Mouse (Mus musculus) MEL (cell line): Measurements from ENCODE around the gene Rybp. TPM values are rescaled to one million over a fixed set of nuclear protein-coding genes. Genes with fewer than 3 reads are reported as not detected.

ENCODE experiments used
- DNase-seq: peaks from one replicate; pipeline ENCODE4 v3.0.0; 2011; ENCODE audit warnings: low read depth, low spot score
- H3K27ac ChIP-seq: 2 replicates; pipeline ENCODE4 v1.5.1; 2012; ENCODE audit warnings: low read depth, mild to moderate bottlenecking, control low read depth, low read length, moderate library complexity; ENCODE audit not compliant: control insufficient read depth
- H3K27me3 ChIP-seq, 2 experiments: fragments of 150-350 bp in 1 of 2; sonication (generic) in 1 of 2; 2 replicates each; pipeline ENCODE4 v1.6.1; 2012; ENCODE audit warnings: low read length in 2 of 2, mild to moderate bottlenecking in 2 of 2, improper control_type of control experiment in 1 of 2, moderate library complexity in 1 of 2; ENCODE audit not compliant: insufficient read depth in 2 of 2, control insufficient read depth in 1 of 2
- H3K36me3 ChIP-seq, 2 experiments: 2 replicates each; pipeline ENCODE4 v1.6.1; 2012 to 2014; ENCODE audit warnings: low read length in 2 of 2, improper control_type of control experiment in 1 of 2, inconsistent platforms in 1 of 2, mild to moderate bottlenecking in 1 of 2; ENCODE audit not compliant: insufficient read depth in 2 of 2, control insufficient read depth in 1 of 2
- H3K4me1 ChIP-seq, 2 experiments: fragments of 150-350 bp in 1 of 2; sonication (generic) in 1 of 2; 2 replicates each; pipeline ENCODE4 v1.6.1; 2012; ENCODE audit warnings: low read length in 2 of 2, improper control_type of control experiment in 1 of 2, mild to moderate bottlenecking in 1 of 2; ENCODE audit not compliant: insufficient read depth in 2 of 2, control insufficient read depth in 1 of 2
- H3K4me3 ChIP-seq, 2 experiments: fragments of 150-350 bp in 1 of 2; sonication (generic) in 1 of 2; 2 replicates each; pipeline ENCODE4 v1.5.1; 2012; ENCODE audit warnings: low read depth in 2 of 2, low read length in 2 of 2, mild to moderate bottlenecking in 2 of 2, moderate library complexity in 2 of 2, control low read depth in 1 of 2, improper control_type of control experiment in 1 of 2; ENCODE audit not compliant: control insufficient read depth in 1 of 2, insufficient read depth in 1 of 2
- H3K79me2 ChIP-seq: 2 replicates; pipeline ENCODE4 v1.6.1; 2012; ENCODE audit warnings: mild to moderate bottlenecking, low read length, moderate library complexity; ENCODE audit not compliant: control insufficient read depth, poor library complexity, insufficient read depth
- H3K9ac ChIP-seq: 2 replicates; pipeline ENCODE4 v1.6.1; 2012; ENCODE audit warnings: low read depth, mild to moderate bottlenecking, control low read depth, low read length, moderate library complexity; ENCODE audit not compliant: control insufficient read depth, poor library complexity, severe bottlenecking
- H3K9me3 ChIP-seq: fragments of 150-350 bp; sonication (generic); replicated peaks from 2 replicates; pipeline ENCODE4 v1.6.1; 2012; ENCODE audit warnings: mild to moderate bottlenecking, low read length, improper control_type of control experiment, moderate library complexity; ENCODE audit not compliant: insufficient read depth
- BHLHE40 ChIP-seq: IDR thresholded peaks from 2 replicates; pipeline ENCODE4 v1.6.1; 2012; ENCODE audit warnings: low read depth, mild to moderate bottlenecking, inconsistent platforms, low read length, improper control_type of control experiment, borderline replicate concordance
- CHD1 ChIP-seq: IDR thresholded peaks from 2 replicates; pipeline ENCODE4 v1.6.1; 2012; ENCODE audit warnings: low read depth, mild to moderate bottlenecking, inconsistent platforms, low read length, improper control_type of control experiment
- CTCF ChIP-seq, 3 experiments: IDR thresholded peaks in 2 of 3; conservative IDR thresholded peaks in 1 of 3; 2 replicates each; pipeline ENCODE4 v1.5.1; 2011 to 2012; ENCODE audit warnings: low read length in 3 of 3, low read depth in 2 of 3, mild to moderate bottlenecking in 2 of 3, improper control_type of control experiment in 1 of 3, inconsistent platforms in 1 of 3, mixed read lengths in 1 of 3, moderate library complexity in 1 of 3; ENCODE audit not compliant: control insufficient read depth in 1 of 3, insufficient read depth in 1 of 3, poor library complexity in 1 of 3, severe bottlenecking in 1 of 3
- E2F4 ChIP-seq: IDR thresholded peaks from 2 replicates; pipeline ENCODE4 v1.6.1; 2011; ENCODE audit warnings: low read depth, low read length, improper control_type of control experiment, borderline replicate concordance
- ELF1 ChIP-seq: IDR thresholded peaks from 2 replicates; pipeline ENCODE4 v1.6.1; 2014; ENCODE audit warnings: low read depth, mild to moderate bottlenecking, inconsistent platforms, low read length, improper control_type of control experiment, moderate library complexity
- GABPA ChIP-seq: IDR thresholded peaks from 2 replicates; pipeline ENCODE4 v1.6.1; 2012; ENCODE audit warnings: low read depth, mild to moderate bottlenecking, inconsistent platforms, low read length, improper control_type of control experiment, moderate library complexity
- GATA1 ChIP-seq: IDR thresholded peaks from 2 replicates; pipeline ENCODE4 v1.6.1; 2011; ENCODE audit warnings: low read depth, low read length, improper control_type of control experiment
- JUND ChIP-seq: IDR thresholded peaks from 2 replicates; pipeline ENCODE4 v1.6.1; 2011; ENCODE audit warnings: low read depth, mild to moderate bottlenecking, improper control_type of control experiment, low read length
- KAT2A ChIP-seq: conservative IDR thresholded peaks from 2 replicates; pipeline ENCODE4 v1.6.1; 2012; ENCODE audit warnings: low read depth, low read length, improper control_type of control experiment, inconsistent platforms
- MAX ChIP-seq: IDR thresholded peaks from 2 replicates; pipeline ENCODE4 v1.6.1; 2011; ENCODE audit warnings: low read length, improper control_type of control experiment
- MAZ ChIP-seq: IDR thresholded peaks from 2 replicates; pipeline ENCODE4 v1.6.1; 2012; ENCODE audit warnings: low read depth, mild to moderate bottlenecking, inconsistent platforms, low read length, improper control_type of control experiment
- MEF2A ChIP-seq: IDR thresholded peaks from 2 replicates; pipeline ENCODE4 v1.6.1; 2014; ENCODE audit warnings: low read depth, mild to moderate bottlenecking, inconsistent platforms, low read length, improper control_type of control experiment; ENCODE audit not compliant: poor library complexity, insufficient replicate concordance, severe bottlenecking; ENCODE audit errors: extremely low read depth
- MXI1 ChIP-seq: IDR thresholded peaks from 2 replicates; pipeline ENCODE4 v1.6.1; 2011; ENCODE audit warnings: mild to moderate bottlenecking, low read depth, low read length, improper control_type of control experiment
- NELFE ChIP-seq: IDR thresholded peaks from 2 replicates; pipeline ENCODE4 v1.6.1; 2011; ENCODE audit warnings: low read depth, low read length, improper control_type of control experiment
- NRF1 ChIP-seq: IDR thresholded peaks from 2 replicates; pipeline ENCODE4 v1.6.1; 2014; ENCODE audit warnings: low read depth, mild to moderate bottlenecking, inconsistent platforms, low read length, improper control_type of control experiment, moderate library complexity; ENCODE audit not compliant: poor library complexity, insufficient read depth, severe bottlenecking
- POLR2A ChIP-seq, 2 experiments: IDR thresholded peaks; 2 replicates each; pipeline ENCODE4 v1.6.1; 2011 to 2012; ENCODE audit warnings: low read length in 2 of 2, mild to moderate bottlenecking in 2 of 2, control low read depth in 1 of 2, improper control_type of control experiment in 1 of 2, low read depth in 1 of 2, moderate library complexity in 1 of 2; ENCODE audit not compliant: control insufficient read depth in 1 of 2, insufficient read depth in 1 of 2, poor library complexity in 1 of 2
- POLR2AphosphoS5 ChIP-seq: IDR thresholded peaks from 2 replicates; pipeline ENCODE4 v1.6.1; 2012; ENCODE audit warnings: low read depth, borderline replicate concordance, mild to moderate bottlenecking, inconsistent platforms, low read length, moderate library complexity, mixed read lengths
- RCOR1 ChIP-seq: IDR thresholded peaks from 2 replicates; pipeline ENCODE4 v1.6.1; 2012; ENCODE audit warnings: low read depth, mild to moderate bottlenecking, inconsistent platforms, low read length, improper control_type of control experiment
- SIN3A ChIP-seq: IDR thresholded peaks from 2 replicates; pipeline ENCODE4 v1.6.1; 2012; ENCODE audit warnings: low read length, improper control_type of control experiment, inconsistent platforms
- SMC3 ChIP-seq: IDR thresholded peaks from 2 replicates; pipeline ENCODE4 v1.6.1; 2011; ENCODE audit warnings: low read depth, low read length, improper control_type of control experiment
- TBP ChIP-seq: IDR thresholded peaks from 2 replicates; pipeline ENCODE4 v1.8.0; 2011; ENCODE audit warnings: low read depth, low read length, improper control_type of control experiment
- TCF12 ChIP-seq: IDR thresholded peaks from 2 replicates; pipeline ENCODE4 v1.6.1; 2014; ENCODE audit warnings: low read depth, mild to moderate bottlenecking, inconsistent platforms, low read length, improper control_type of control experiment, moderate library complexity
- UBTF ChIP-seq: IDR thresholded peaks from 2 replicates; pipeline ENCODE4 v1.6.1; 2012; ENCODE audit warnings: low read depth, mild to moderate bottlenecking, inconsistent platforms, low read length, improper control_type of control experiment, moderate library complexity, borderline replicate concordance; ENCODE audit not compliant: insufficient read depth
- USF2 ChIP-seq, 2 experiments: IDR thresholded peaks; 2 replicates each; pipeline ENCODE4 v1.6.1; 2011 to 2012; ENCODE audit warnings: improper control_type of control experiment in 2 of 2, low read length in 2 of 2, borderline replicate concordance in 1 of 2, inconsistent platforms in 1 of 2, low read depth in 1 of 2, mild to moderate bottlenecking in 1 of 2; ENCODE audit not compliant: insufficient read depth in 1 of 2
- ZC3H11A ChIP-seq: IDR thresholded peaks from 2 replicates; pipeline ENCODE4 v1.6.1; 2012; ENCODE audit warnings: low read depth, mild to moderate bottlenecking, inconsistent platforms, low read length, improper control_type of control experiment
- ZMIZ1 ChIP-seq: IDR thresholded peaks from 2 replicates; pipeline ENCODE4 v1.6.1; 2012; ENCODE audit warnings: low read depth, mild to moderate bottlenecking, inconsistent platforms, low read length, improper control_type of control experiment, moderate library complexity
- ZNF384 ChIP-seq: IDR thresholded peaks from 2 replicates; pipeline ENCODE4 v1.6.1; 2012; ENCODE audit warnings: low read depth, mild to moderate bottlenecking, inconsistent platforms, low read length, improper control_type of control experiment
- polyA plus RNA-seq, 2 experiments: library from polyadenylated mRNA; stranded (reverse) in 1 of 2; unstranded in 1 of 2; fragments of >175 nt in 1 of 2; fragments of >200 nt in 1 of 2; gene quantifications; 2 replicates each; pipeline versions ENCODE4 v1.2.1 to v1.2.4; 2012; ENCODE audit warnings: low replicate concordance in 2 of 2, low read depth in 1 of 2; ENCODE audit not compliant: insufficient read length in 2 of 2, insufficient read depth in 1 of 2, missing spikeins in 1 of 2
- total RNA-seq: library from RNA; depleted of rRNA; stranded (reverse); fragments of 300-350 nt; gene quantifications from 2 replicates; pipeline ENCODE4 v1.2.3, GENCODE M21; 2012

Gene Rybp
- total and polyA plus RNA-seq, 3 experiments, result 0.08 to 3.8 TPM; not detected in 1

GRCm38 (mm10) chr6:100222927-100223326 lies 64.4 kb downstream of the Rybp start:
- no peaks in the 10 kb centered on the region for H3K4me1 ChIP-seq
- no peaks in the 10 kb centered on the region for H3K27me3 ChIP-seq
- H3K9ac ChIP-seq, result no peak overlapping the region
- TF ChIP-seq ZC3H11A, result no peak
- TF ChIP-seq USF2 (IDR thresholded peaks at IDR 0.05; ENCODE audit: borderline replicate concordance in 1 of 2, insufficient read depth in 1 of 2, low read depth in 1 of 2, low read length in 2 of 2), result no peak
- TF ChIP-seq JUND, result no peak
- TF ChIP-seq MEF2A, result no peak
- no peak for TF ChIP-seq ELF1
- TF ChIP-seq MXI1, result no peak
- no peak for TF ChIP-seq BHLHE40
- TF ChIP-seq ZMIZ1, result no peak
- no peak for TF ChIP-seq UBTF
- no peak for TF ChIP-seq SIN3A
- TF ChIP-seq ZNF384, result no peak
- no peak for TF ChIP-seq TBP
- no peak for TF ChIP-seq CHD1
- no peak for TF ChIP-seq NELFE
- TF ChIP-seq NRF1, result no peak
- no peak for TF ChIP-seq E2F4
- no peak for TF ChIP-seq CTCF (IDR thresholded peaks at IDR 0.05 in 2 of 3, conservative IDR thresholded peaks at IDR 0.05 in 1 of 3; ENCODE audit: control insufficient read depth in 1 of 3, insufficient read depth in 1 of 3, low read depth in 2 of 3, low read length in 3 of 3, poor library complexity in 1 of 3, severe bottlenecking in 1 of 3)
- no peak for TF ChIP-seq RCOR1
- no peaks in the 10 kb centered on the region for H3K9me3 ChIP-seq
- no peaks in the 10 kb centered on the region for H3K36me3 ChIP-seq
- H3K27ac ChIP-seq, result no peak overlapping the region
- no peak for DNase-seq
- H3K4me3 ChIP-seq, result no peak overlapping the region
- peaks cover 7% of the 10 kb centered on the region; the same call in 1 of the 2 replicates for H3K79me2 ChIP-seq

DNA sequence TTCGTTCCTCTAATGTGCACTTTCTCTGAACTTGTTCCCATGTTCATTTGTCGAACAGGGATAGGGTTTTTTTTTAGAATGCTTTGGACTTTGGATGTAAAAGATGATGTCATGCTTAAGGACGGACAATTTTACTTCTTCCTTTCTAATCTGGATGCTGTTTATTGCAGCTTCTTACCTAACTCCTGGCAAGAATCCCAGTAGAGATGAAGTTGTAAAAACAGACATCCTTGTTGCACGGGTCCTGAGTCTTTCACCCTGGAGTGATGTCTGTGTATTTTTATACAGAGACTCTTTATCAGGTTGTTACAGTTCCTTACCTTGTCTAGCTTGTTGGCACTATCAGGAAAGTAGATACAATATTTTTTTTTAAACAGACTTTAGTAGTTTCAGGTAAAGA lies 65.5 kb downstream of the Rybp start:
- no peak overlapping the region for H3K4me3 ChIP-seq
- H3K4me1 ChIP-seq, result no peaks in the 10 kb centered on the region
- TF ChIP-seq POLR2A (IDR thresholded peaks at IDR 0.05; ENCODE audit: control insufficient read depth in 1 of 2, insufficient read depth in 1 of 2, low read depth in 1 of 2, low read length in 2 of 2, poor library complexity in 1 of 2) (no peak), MAX (no peak), POLR2AphosphoS5 (no peak), KAT2A (no peak), MXI1 (no peak), SMC3 (no peak), RCOR1 (no peak), GABPA (no peak), UBTF (no peak), ZC3H11A (no peak), TCF12 (no peak), GATA1 (no peak), MAZ (no peak), BHLHE40 (no peak)
- H3K36me3 ChIP-seq, result no peaks in the 10 kb centered on the region
- H3K79me2 ChIP-seq, result peaks cover 7% of the 10 kb centered on the region; the same call in 1 of the 2 replicates
- DNase-seq, result peak; percentile 25
- no peak overlapping the region for H3K9ac ChIP-seq
- H3K27ac ChIP-seq, result no peak overlapping the region
- no peaks in the 10 kb centered on the region for H3K9me3 ChIP-seq
- H3K27me3 ChIP-seq, result no peaks in the 10 kb centered on the region
